Mouse (Mus musculus): Measurements from ENCODE around the gene Hoxd4.

Gene Hoxd4

DNA sequence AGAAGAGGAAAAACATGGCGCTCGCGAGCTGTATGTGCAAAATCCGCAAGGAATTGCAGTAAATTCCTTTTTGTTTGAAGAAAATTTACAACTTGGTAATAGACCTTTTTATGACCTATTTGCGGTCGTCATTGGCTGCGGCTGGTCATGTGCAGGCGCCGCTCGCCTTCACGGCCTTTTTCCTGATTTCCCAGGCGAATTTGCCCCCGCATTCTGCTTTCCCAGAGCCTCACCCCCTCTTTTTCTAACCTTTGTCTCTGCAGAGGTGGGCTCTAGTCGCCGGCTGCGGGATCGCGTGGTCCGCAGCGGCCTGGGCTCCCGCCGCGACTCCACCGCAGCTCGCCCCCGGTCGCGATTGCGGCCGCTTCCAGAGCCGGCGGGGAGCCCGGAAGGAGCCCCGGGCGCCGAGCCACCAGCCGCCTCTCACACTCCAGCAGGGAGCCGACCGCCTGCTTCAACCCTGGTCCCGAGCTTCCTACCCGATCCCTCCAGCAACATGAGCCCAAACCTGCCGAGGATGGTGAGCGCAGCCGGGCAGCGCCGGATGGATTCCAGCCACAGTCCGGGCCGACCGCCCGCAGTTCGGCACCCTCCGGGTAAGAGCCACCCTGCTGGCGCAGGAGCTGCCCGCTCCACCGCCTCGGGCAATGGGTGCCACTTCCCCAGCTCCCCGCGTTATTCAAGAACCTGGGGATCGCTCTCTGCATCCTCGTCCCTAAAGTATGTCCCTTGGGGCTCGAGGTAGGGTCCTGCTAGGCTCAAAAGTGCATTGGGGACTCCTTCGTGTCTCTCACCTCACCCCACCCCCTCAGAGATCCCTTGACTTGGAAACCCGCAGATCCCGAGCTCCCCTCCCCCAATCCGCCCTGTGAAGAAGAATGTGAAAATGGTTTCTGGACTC is at the start of gene Hoxd4, which contains the start of gene Hoxd3:
Hoxd4 (plus strand) TSS at position 209 of the 901 bp plus-strand sequence.
Hoxd3 (plus strand) TSS at position 207 of the 901 bp plus-strand sequence.
- DNase-seq (ENCODE audit: low spot score in 2 of 2): no peak

DNA sequence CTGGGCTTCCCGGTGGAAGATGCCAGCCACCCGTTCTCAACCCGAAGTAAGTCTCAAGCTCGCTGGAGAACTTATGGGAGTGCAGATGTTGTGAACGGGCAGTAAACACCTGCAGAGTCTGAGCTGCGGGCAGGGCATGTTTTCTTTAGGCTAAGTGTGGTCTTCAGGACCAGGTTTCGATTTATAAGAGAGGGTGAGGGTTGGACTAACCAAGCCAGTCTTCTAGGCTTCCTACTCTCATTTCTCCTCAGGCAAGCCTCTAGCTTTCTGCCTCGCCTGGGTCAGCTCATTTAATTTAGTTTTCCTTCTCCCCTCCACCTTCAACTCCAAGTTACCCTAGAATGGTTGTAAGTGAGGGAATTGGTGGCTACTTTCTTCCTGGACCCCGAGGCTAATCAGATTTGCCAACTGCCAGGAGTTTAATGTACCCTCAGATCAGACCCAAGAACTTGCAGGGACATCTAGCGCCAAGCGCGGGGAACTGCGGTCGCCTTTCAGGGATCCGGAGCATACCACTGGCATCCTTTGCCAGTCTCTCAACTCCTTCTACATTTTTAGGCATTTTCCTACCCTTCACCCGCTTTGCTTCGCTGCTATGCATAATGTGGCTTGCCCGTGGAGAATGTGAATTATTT is 48.3 kb upstream of the Hoxd4 start:
- peak in 1 of 2 experiments; percentile 65 for DNase-seq (ENCODE audit: low spot score in 2 of 2)

DNA sequence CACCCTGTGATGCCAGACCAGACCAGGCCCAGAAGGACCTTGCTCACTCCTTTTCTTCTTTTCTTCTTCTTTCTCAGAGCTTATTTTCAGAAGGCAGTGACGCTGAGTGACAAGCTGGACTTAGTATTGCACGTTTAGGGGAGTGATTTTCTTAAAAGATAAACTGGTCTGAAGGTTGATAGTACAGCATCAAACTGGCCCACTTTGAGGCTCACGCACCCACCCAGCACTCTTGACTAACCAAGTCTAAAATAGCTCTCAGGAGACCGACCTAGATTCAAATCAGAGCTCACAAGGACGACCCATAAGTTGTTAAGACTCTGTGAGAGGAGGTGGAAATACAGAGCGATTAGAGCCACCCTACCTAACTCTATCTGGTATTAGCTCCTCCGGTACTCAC is 45.3 kb upstream of the Hoxd4 start:
- DNase-seq (ENCODE audit: low spot score in 2 of 2): no peak

DNA sequence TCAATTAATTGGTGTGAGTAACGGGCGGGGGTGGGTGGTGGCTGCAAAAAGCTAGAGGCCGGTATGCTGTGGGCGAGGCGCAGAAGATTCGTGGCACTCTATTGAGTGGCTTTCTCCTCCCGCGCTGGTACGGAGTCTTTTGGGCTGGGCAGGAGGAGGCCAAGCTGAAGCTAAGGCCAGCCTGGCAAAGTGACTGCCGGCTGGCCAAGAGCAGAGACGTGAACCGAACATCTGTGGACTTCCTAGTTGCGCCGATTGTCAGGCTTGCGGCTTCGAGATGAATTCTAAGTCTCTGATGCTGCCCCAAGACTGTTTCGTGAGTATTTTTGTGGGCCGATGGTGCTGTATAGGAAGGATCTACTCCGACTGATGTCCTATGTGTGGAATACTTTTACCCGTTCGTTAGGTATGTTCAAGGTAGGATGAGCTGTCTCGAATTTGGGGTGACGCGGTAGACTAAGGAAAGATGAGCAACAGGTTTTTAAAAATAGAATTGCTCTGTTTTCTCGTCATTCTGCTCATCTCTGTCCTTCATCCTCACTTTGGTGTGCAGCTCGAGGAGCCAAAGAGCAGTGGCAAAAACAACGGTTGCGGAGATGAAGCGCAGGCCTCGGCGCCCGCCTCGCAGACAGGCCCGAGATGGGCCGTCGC is 44.4 kb upstream of the Hoxd4 start:
- no peak for DNase-seq (ENCODE audit: low spot score in 2 of 2)

DNA sequence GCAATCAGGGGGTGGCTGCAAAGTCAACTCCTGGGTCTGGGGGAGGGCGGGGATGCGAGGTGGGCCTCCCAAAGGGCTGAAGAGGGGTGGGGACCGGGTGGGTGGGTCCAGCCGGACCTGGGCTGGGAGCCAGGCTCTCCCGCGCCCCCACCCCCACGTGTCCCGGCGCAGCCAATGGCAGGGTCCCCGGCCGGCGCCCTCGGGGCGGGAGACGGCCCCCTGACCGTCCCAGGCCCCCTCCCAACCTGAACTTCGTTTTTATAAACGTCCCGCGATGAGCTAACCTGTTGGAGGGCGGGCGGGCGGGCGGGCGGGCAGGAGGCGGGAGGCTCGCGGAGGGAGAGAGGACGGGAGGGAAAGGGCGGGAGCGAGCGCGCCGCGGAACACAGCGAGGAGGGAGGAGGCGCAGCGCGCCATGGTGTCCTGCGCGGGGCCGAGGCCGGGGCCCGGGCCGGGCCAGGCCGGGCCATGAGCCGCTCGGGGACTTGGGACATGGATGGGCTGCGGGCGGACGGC is 43.8 kb upstream of the Hoxd4 start, which contains the start of gene Hoxd13:
Hoxd13 (plus strand) TSS at position 469 of the 516 bp plus-strand sequence.
- no peak for DNase-seq (ENCODE audit: low spot score in 2 of 2)

DNA sequence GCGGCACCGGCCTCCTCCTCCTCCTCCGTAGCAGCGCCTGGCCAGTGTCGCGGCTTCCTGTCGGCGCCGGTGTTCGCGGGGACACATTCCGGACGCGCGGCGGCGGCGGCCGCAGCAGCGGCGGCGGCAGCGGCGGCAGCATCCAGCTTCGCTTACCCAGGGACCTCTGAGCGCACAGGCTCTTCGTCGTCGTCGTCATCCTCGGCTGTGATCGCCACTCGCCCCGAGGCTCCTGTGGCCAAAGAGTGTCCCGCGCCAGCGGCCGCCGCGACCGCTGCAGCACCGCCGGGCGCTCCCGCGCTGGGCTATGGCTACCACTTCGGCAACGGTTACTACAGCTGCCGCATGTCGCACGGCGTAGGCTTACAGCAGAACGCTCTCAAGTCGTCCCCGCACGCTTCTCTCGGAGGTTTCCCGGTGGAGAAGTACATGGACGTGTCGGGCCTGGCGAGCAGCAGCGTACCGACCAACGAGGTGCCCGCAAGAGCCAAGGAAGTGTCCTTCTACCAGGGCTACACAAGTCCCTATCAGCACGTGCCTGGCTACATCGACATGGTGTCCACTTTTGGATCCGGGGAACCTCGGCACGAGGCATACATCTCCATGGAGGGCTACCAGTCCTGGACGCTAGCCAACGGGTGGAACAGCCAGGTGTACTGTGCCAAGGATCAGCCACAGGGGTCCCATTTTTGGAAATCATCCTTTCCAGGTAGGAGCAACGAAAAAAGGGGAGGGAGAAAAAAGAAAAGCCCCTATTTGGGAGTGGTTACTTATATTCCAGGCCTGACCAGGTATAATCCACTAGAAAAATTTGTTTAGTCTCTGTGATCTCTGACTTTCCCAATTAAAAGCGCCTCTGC is 43.1 kb upstream of the Hoxd4 start:
- DNase-seq (ENCODE audit: low spot score in 2 of 2): no peak

DNA sequence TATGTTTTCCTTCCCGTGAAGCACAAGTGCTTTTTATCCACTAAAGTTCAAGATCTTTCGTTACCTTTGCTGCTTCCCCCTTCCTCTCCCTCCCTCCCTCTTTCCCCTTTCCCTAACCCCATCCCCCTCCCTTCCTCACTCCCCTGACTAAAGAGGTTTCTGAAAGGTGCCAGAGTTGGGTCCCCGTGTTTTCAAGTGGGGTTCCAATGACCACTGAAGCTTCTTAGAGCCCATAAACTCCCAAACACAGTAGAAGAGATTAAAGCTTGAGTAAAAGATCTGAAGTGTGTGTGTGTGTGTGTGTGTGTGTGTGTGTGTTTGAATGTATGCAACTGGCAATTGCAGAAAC is 42.5 kb upstream of the Hoxd4 start:
- no peak for DNase-seq (ENCODE audit: low spot score in 2 of 2)

DNA sequence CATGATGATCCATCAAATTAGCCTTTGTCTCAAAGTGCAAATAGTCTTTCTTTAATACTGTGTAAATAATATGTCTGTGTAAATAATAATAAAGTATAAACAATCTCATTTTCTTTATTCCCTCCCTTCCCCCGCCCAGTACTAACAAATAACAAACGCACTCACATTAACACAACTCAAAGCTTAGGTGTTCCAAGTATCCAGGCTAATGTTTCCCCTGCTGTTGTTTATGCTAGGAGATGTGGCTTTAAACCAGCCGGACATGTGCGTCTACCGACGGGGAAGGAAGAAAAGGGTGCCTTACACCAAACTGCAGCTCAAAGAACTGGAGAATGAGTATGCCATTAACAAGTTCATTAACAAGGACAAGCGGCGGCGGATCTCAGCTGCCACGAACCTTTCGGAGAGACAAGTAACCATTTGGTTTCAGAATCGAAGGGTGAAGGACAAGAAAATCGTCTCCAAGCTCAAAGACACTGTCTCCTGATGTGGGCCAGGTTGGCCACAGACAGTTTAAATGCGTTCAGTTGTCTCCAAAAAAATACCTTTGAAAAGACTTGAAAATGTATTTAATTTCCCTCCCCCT is 42.0 kb upstream of the Hoxd4 start:
- no peak for DNase-seq (ENCODE audit: low spot score in 2 of 2)

DNA sequence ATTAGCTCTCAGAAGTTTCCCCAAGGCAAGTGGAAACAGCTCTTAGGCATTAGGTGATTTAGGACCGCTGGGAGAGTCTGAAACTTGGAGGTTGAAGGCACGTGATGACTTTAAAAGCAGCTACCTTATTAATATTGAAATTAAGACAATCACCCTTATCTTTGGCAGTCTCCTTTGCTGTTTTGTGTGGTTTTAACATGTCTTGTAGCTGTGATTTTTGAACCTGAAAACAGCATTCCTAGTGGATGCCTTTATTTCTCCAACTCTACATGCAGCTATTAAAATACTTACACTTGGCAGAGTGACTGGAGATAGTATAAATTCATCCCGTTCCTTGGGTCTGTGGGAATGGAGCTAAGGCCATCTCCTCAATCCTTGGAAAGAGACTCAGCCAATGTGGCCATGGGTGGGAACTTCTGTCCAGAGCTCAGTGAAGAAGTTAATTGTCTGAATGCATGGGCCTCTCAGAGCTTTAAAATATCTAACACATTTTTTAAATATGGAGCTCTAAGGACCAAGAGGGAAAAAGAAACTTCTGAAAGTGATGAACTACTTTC is 41.0 kb upstream of the Hoxd4 start:
- no peak for DNase-seq (ENCODE audit: low spot score in 2 of 2)

DNA sequence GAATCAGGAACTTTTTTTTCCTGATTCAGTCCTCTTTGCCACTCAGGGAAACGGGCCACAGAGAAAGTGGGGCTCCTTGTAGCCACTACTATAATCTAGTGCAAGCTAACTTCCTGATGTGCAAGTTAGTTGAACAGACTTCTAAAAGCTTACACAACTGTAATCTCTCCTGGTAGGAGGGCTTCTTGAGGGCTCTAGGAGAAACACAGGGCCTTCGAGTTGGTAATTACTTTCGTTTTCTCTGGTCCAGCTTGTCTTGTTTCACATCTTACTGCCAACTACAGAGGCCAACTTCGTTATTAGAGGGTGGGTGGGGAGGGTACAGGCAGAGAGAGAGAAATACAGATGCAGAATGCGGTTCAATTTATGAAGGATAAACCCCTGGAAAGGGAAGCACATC is 39.9 kb upstream of the Hoxd4 start:
- DNase-seq (ENCODE audit: low spot score in 2 of 2): no peak

DNA sequence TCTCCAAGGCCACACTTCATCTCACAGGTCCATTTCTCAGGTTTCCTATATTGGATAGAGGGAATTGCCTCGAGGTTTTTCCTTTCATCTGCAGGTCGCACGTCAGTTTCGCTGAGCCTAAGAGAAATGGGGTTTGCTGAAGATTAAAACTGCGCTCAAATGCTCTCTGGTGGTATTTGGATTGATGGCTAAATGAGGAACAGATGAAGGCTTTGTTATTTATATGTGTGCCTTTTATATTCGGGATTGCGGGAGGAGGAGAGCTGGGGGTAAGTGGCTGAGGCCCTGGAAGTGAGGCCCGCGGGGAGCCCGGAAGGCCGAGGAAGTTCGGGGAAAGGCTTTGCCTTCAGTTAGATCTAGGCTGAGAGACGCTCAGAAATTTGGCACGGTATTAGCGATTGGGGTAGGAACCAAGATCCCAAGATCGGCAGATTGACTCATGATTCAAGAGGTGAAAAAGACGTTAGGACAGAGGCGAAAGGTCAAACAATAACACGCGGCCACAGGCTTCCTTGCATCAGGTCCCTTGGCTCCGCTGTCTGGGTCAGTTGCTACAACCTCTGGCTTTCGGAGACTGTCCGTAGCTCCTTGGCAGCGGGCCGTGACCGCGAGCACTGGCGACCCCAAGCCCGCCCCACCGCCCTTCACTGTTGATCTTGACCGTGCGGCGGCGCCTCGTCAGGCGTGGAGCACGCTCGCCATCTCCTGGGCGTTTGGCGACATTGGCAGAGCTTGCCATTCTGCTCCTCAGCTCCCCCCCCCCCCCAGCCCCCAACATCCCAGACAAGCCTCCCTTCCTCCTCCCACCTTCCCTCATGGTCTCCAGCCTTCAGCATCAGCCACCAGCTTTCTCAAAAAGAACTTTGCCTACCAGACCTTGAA is 39.0 kb upstream of the Hoxd4 start:
- DNase-seq (ENCODE audit: low spot score in 2 of 2): no peak

DNA sequence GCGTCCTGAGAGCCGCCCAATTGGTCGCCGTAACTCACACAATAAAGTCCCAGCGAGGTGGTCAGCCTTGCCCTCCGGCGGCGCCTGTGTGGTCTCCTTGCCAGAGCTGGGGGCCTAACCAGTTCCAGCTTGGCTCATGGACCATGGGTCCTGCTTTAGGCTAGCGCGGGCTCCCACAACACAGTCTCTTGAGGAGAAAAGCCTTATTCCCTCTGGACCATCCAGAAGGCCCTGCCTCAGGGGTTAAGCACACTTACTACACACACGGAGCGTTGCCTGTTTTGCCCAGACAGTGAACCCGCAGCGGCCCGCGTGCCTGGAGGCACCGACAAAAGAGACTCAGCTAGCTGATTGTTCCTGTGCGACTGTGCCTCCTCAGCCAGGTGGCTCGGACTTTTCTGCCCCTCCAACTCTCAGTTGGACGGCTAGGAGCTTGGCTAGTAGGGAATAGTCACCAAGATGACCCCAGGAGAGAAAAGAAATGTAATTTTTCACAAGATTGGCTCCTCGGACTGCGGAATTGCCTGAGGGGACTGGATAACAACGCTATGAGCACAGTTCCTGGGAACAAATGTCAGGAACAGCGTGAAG is 37.8 kb upstream of the Hoxd4 start:
- no peak for DNase-seq (ENCODE audit: low spot score in 2 of 2)

DNA sequence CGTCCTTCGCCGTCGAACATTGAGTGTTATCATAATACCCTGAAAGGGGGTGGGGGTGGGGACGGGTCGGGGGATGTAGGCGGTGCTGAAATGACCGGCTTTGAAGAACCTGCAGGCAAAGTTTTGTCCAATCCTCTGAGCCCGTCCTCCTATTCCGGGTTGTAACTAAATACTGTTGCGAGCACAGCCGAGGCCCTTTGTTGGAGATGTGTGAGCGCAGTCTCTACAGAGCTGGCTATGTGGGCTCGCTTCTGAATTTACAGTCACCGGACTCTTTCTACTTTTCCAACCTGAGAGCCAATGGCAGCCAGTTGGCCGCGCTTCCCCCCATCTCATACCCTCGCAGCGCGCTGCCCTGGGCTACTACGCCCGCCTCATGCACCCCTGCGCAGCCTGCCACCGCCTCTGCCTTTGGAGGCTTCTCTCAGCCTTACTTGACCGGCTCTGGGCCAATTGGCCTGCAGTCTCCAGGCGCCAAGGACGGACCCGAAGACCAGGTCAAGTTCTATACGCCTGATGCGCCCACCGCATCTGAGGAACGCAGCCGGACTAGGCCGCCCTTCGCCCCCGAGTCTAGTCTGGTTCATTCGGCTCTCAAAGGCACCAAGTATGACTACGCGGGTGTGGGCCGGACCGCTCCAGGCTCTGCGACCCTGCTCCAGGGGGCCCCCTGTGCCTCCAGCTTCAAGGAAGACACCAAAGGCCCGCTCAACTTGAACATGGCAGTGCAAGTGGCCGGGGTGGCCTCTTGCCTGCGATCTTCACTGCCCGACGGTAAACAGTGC is 36.7 kb upstream of the Hoxd4 start, which contains the start of gene Hoxd12:
Hoxd12 (plus strand) TSS at position 133 of the 785 bp plus-strand sequence.
- no peak for DNase-seq (ENCODE audit: low spot score in 2 of 2)

DNA sequence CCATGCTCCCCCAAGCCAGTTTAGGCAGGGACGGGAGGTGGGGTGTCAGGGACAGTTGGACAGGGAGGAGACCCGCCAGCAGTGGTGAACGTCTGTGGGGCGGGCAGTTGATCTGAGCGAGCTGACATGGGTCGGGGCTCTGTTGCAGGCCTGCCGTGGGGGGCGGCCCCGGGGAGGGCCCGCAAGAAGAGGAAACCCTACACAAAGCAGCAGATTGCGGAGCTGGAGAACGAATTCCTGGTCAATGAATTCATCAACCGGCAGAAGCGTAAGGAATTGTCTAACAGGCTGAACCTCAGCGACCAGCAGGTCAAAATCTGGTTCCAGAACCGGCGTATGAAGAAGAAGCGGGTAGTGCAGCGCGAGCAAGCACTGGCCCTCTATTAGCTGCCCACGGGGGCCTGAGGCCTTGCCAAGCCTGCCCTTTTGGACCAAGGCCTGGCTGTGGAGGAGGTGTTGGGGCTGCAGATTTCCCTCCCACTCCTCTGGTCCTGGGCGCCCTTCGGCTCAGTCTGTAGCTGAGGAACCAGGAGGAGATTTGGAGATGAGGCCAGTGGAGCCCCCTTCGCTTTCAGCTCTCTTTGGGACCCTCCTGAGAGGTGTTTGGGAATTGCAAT is 36.0 kb upstream of the Hoxd4 start:
- no peak for DNase-seq (ENCODE audit: low spot score in 2 of 2)

DNA sequence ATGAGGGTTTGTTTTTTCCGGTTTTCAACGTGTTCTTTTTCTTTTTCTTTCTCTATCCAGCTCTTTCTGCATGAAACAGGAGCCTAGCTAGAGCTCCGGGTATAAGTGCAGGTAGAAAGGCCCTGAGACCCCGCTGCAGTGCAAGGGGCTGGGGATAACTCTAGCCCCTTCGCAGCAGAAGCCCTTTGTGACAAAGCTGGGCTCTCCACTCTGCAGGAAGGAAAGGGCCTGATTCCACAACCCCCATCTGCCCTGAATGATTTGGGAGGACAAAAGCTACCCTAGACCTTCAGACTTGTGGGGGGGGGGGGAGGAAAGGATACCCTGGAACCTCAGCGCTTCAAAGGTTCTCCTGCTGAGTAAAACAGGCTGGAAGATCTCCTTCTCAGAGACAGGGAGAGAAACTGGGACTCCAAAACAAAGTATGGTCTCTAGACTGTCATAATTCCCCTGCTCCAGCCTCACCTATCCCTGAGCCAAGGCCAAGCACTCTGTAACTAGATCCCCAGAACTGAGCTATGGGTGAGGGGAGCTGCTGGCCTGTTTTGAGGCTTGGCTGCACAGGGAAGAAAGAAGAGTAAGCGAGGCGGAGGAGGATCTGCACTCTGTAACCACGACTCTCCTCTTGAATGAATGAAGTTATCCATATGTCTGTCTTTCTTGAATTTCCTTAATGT is 35.2 kb upstream of the Hoxd4 start:
- DNase-seq (ENCODE audit: low spot score in 2 of 2): no peak

DNA sequence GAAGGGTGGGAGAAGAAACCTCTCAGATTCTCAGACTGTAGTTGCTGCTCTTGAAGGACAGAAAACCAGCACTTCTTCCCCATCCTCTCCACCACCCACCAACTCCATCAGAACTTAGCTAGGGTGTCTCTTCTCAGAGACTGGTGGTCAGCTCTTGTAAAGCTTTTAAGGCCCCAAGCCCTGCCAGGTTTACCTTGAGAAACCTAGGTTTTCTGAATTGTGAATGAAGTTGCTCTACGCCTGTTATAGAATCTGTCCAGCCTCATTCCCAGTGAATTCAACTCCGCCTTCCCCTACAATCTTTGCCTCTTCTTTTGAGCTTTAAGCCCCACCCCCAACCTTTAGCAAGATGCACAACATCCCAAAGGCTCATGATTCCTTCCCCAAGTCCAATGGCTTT is 34.6 kb upstream of the Hoxd4 start:
- DNase-seq (ENCODE audit: low spot score in 2 of 2): no peak

DNA sequence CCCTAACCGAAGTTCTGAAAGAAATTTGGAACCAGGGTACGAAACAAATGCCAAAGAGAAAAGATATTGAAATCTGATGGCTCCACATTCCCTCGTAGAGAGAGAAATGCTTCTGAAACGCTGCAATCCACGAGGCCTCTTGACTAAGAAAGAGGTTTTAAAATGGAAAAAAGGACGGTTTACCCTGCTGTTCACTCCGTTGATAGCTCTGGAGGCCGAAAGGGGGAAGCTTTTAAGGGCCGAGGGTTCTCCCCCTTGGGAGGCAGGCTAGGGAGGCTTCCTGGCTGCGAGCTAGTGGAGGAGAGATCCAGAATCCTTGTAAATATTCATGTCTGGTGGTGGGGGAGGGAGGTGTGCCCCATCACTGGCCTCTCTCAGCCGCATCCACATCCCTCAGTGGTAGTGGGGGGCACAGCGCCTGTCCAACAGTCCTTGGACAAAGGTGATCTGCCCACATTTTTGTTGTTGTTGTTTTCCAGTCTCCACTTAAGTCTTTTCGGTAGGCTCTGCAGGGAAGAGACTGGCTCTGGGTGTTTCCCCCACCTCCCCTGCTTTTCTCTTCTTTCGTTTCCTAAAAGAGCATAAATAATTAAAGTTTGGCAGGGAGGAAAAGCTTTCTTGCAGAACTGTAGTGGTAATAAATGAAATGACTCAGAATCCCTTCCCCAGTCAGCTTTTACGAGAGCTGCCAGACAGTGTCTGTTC is 32.7 kb upstream of the Hoxd4 start, which contains the start of gene Hoxd11:
Hoxd11 (plus strand) TSS at position 667 of the 705 bp plus-strand sequence.
- DNase-seq (ENCODE audit: low spot score in 2 of 2): no peak

Data from left cerebral cortex, adult 9 months (tissue).